ENCODE assay signal across 8 mouse cellular contexts in the genomic region with DNA sequence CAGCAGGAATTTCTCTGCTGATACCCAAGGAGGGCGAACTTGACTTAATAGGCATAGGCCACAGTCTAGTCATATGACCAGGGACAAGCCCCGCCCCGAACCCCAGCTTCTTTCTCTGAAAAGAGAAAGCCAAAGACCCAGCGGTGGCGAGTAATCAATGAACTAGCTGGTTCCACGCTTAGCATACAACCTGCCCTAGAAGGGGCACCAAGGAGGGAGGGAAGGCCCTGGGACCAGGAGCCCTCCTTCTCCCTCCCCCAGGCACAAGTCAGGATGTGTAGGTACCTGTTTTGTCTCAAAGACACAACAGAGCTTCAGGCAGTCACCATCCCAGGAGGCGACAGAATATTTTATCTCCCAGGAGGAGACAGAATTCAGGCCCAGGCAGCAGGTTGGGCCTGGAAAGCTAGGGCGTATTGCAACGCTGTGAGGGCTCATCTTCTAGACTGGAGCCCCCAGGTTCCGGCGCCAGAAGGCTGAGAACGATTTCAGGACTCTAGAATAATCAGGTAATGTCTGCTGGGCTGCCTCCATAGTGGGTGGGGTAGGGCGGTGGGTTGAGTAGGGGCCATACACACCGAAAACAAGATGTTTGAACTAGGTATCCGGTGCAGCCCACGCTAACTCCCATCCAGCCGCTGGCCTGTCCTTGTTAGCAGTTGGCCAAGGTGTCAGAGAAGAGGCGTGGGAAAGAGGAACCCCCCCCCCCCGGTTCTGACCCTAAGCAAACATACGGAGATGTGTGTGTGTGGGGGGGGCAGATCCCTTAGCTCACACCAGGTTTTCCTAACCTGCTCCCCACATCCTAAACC. TPM values are rescaled to one million over a fixed set of nuclear protein-coding genes. Genes with fewer than 3 reads are reported as not detected.
A peak's percentile ranks its signal among the peaks of the same experiment; 100 is the strongest.
DNase-seq lines count a peak whose midpoint lies in the region; ATAC-seq and TF ChIP-seq lines count a peak whose summit lies in the region.

TSS of gene Trmt1 (plus strand) at position 117 of the 812 bp plus-strand sequence.

- no peaks in the 10 kb centered on the region for H3K9me3 ChIP-seq in intestine, postnatal 0 days (ENCODE audit: control insufficient read depth)
- no peaks in the 10 kb centered on the region for H3K9me3 ChIP-seq in limb, embryonic 15.5 days

- peaks cover 6% of the 10 kb centered on the region for H3K36me3 ChIP-seq in intestine, postnatal 0 days (ENCODE audit: control insufficient read depth, insufficient read depth)
- H3K36me3 ChIP-seq in limb, embryonic 15.5 days, result peaks cover 20% of the 10 kb centered on the region
- H3K36me3 ChIP-seq in myocyte (ENCODE audit: control insufficient read depth, insufficient read depth), result peaks cover 16% of the 10 kb centered on the region

- H3K27ac ChIP-seq in intestine, postnatal 0 days (ENCODE audit: low read depth, low read length), result peak within 1 kb of the TSS; percentile 83
- peak within 1 kb of the TSS; percentile 95 for H3K27ac ChIP-seq in limb, embryonic 15.5 days

- no peak for TF ChIP-seq POLR2A in myocyte (IDR thresholded peaks at IDR 0.05; ENCODE audit: insufficient read length, low read depth)

- peak within 1 kb of the TSS; percentile 89 for H3K4me2 ChIP-seq in intestine, postnatal 0 days (replicated peaks; ENCODE audit: low read depth)
- peak within 1 kb of the TSS; percentile 77 for H3K4me2 ChIP-seq in limb, embryonic 15.5 days
- H3K4me2 ChIP-seq in myocyte (ENCODE audit: low read depth), result peak within 1 kb of the TSS; percentile 92

- H3K79me2 ChIP-seq in myocyte (ENCODE audit: control insufficient read depth, insufficient read depth), result peaks cover 73% of the 10 kb centered on the region

- WGBS in intestine, postnatal 0 days, result 7% methylated on average over 20 of the region's 20 CpGs
- WGBS in limb, embryonic 15.5 days, result 10% methylated on average over 19 of the region's 20 CpGs

- ATAC-seq in common myeloid progenitor, adult 5-6 weeks (replicated peaks; ENCODE audit: low read depth, poor library complexity, severe bottlenecking), result 0 out of 2 replicates have a peak, but pooled peaks have one; percentile 28
- no peak; the same call in 1 of the 2 replicates for ATAC-seq in intestine, postnatal 0 days
- peak; percentile 11; the same call in 1 of the 2 replicates for ATAC-seq in limb, embryonic 15.5 days (ENCODE audit: insufficient number of reproducible peaks, low FRiP score, low TSS enrichment, low read depth)

- H3K9ac ChIP-seq in intestine, postnatal 0 days (ENCODE audit: low read depth, low read length), result peak within 1 kb of the TSS; percentile 93
- peak within 1 kb of the TSS; percentile 99 for H3K9ac ChIP-seq in limb, embryonic 15.5 days

- peak; percentile 95 for DNase-seq in heart, adult 11 months
- no peak for DNase-seq in heart, adult 9 months (ENCODE audit: low spot score in 2 of 2)
- DNase-seq in gonadal fat pad, adult 2 months (ENCODE audit: low read depth), result no peak
- no peak for DNase-seq in right cerebral cortex, postnatal 14 days

- H3ac ChIP-seq in myocyte (ENCODE audit: control insufficient read depth, insufficient read length), result peak within 1 kb of the TSS; percentile 29

- no peaks in the 10 kb centered on the region for H3K27me3 ChIP-seq in intestine, postnatal 0 days (replicated peaks; ENCODE audit: control insufficient read depth, insufficient read depth, low read length)
- H3K27me3 ChIP-seq in limb, embryonic 15.5 days, result no peaks in the 10 kb centered on the region
- H3K27me3 ChIP-seq in myocyte (ENCODE audit: control insufficient read depth, insufficient read depth, insufficient read length), result no peaks in the 10 kb centered on the region

- H3K4me3 ChIP-seq in intestine, postnatal 0 days (ENCODE audit: low read depth, low read length), result peak within 1 kb of the TSS; percentile 100
- peak within 1 kb of the TSS; percentile 100 for H3K4me3 ChIP-seq in limb, embryonic 15.5 days
- H3K4me3 ChIP-seq in myocyte, result peak within 1 kb of the TSS; percentile 55

- no peak for TF ChIP-seq CTCF in intestine, postnatal 0 days (IDR thresholded peaks at IDR 0.05; ENCODE audit: low read depth)

- H3K4me1 ChIP-seq in intestine, postnatal 0 days (replicated peaks; ENCODE audit: control insufficient read depth, insufficient read depth, low read length), result peaks cover 16% of the 10 kb centered on the region
- H3K4me1 ChIP-seq in limb, embryonic 15.5 days, result peaks cover 40% of the 10 kb centered on the region

TF ChIP-seq in myocyte, 11 proteins besides CTCF, POLR2A, EP300 and RAD21:
- TF ChIP-seq USF1 (IDR thresholded peaks at IDR 0.05; ENCODE audit: low read depth), result peak; percentile 74
- TF ChIP-seq SRF (IDR thresholded peaks at IDR 0.05; ENCODE audit: control insufficient read depth, insufficient read length, low read depth), result no peak
TF ChIP-seq in myocyte: peak in this region for 1.

RNA-seq across cellular contexts. Expression of gene Trmt1, which starts in this region (rescaled TPM):
- total RNA-seq in common myeloid progenitor, adult 5-6 weeks (2017), result 85.0 and 102 TPM in 2 replicates
- 76.0 and 88.5 TPM in 2 replicates for polyA plus RNA-seq in gonadal fat pad, adult 2 months (2012; rRNA removed)
- 22.3 and 23.7 TPM in 2 replicates for polyA plus RNA-seq in intestine, postnatal 0 days (2015; fragmentation: Nextera tagmentation; extraction: Ambion mirVana)
- 63.3 and 64.5 TPM in 2 replicates for polyA plus RNA-seq in limb, embryonic 15.5 days (2015; fragmentation: Nextera tagmentation; extraction: Ambion mirVana)
- 94.4 TPM for polyA plus RNA-seq in myocyte (2012; fragmentation: generic; extraction: Trizol)
